Mouse (Mus musculus) C2C12 (cell line): ENCODE data around the gene Actr3b.
A peak's percentile ranks its signal among the peaks of the same experiment; 100 is the strongest.

Experiments
- CEBPB ChIP-seq: IDR thresholded peaks from one replicate; pipeline ENCODE4 v1.6.1; 2011; ENCODE audit warnings: low read depth, mild to moderate bottlenecking, control low read depth, moderate library complexity
- CTCF ChIP-seq: IDR thresholded peaks from one replicate; pipeline ENCODE4 v1.5.1; 2011; ENCODE audit not compliant: control insufficient read depth, insufficient read depth, insufficient read length
- FOSL1 ChIP-seq: IDR thresholded peaks from one replicate; pipeline ENCODE4 v1.8.0; 2011; ENCODE audit warnings: mild to moderate bottlenecking, low read length; ENCODE audit not compliant: poor library complexity, insufficient read depth, severe bottlenecking
- MAX ChIP-seq: IDR thresholded peaks from one replicate; pipeline ENCODE4 v1.6.1; 2011; ENCODE audit warnings: mild to moderate bottlenecking, control low read depth
- MYOD1 ChIP-seq: IDR thresholded peaks from one replicate; pipeline ENCODE4 v1.6.1; 2011; ENCODE audit warnings: low read depth; ENCODE audit not compliant: control insufficient read depth, insufficient read length
- MYOG ChIP-seq: IDR thresholded peaks from one replicate; pipeline ENCODE4 v1.6.1; 2011; ENCODE audit not compliant: control insufficient read depth, insufficient read length; ENCODE audit errors: extremely low read depth
- USF1 ChIP-seq: IDR thresholded peaks from one replicate; pipeline ENCODE4 v1.6.1; 2011; ENCODE audit warnings: low read depth, mild to moderate bottlenecking, control low read depth, moderate library complexity

- TF ChIP-seq CTCF (peak; percentile 56), MYOG (no peak), FOSL1 (no peak), MAX (no peak), USF1 (no peak), MYOD1 (no peak), CEBPB (no peak)
Observed at GRCm38 (mm10) chr5:25831624-25832023, 71.8 kb downstream of the Actr3b start.
